Mouse (Mus musculus): ENCODE results near the gene Slc25a10. TPM values are rescaled to one million over a fixed set of nuclear protein-coding genes. Genes with fewer than 3 reads are reported as not detected.

Gene Slc25a10
- polyA plus RNA-seq, 1 experiment from 2014 or later: 39.4 TPM

DNA sequence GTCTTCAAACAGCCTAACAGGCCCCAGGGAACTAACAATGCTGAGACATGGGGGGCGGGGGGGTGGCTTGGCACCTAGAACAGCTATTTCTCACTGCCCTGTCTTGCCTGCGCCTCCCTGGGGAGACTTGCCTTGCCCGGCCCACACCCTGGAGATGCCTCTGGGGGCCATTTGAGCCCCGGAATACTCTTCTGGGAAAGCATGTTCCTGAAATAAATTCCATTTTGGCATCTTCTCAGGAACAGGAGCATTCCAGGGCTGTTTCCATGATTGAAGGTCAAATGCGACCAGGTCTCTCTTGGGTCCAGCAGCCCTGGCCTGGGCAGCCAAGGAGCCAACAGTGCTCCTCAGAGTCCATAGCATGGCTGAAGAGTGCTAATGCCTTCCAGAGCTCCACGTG lies 50.7 kb downstream of the Slc25a10 start:
- Histone ChIP-seq H3K36me3 (ENCODE audit: control insufficient read depth, insufficient read depth, low read length) (peaks cover 35% of the 10 kb centered on the region), H3K4me2 (ENCODE audit: low read length) (no peak overlapping the region), H3K4me3 (ENCODE audit: control insufficient read depth in 1 of 2, insufficient read depth in 1 of 2, low read depth in 1 of 2, low read length in 2 of 2) (no peak overlapping the region), H3K4me1 (ENCODE audit: control insufficient read depth in 2 of 2, insufficient read depth in 2 of 2, low read length in 2 of 2) (peaks cover 21 to 34% of the 10 kb centered on the region in 2 experiments), H3K9ac (ENCODE audit: low read length) (no peak overlapping the region), H3K9me3 (ENCODE audit: control insufficient read depth, low read length) (no peaks in the 10 kb centered on the region), H3K27ac (replicated peaks in 1 of 2; ENCODE audit: control insufficient read depth in 1 of 2, insufficient read depth in 1 of 2, low read depth in 2 of 2, low read length in 2 of 2) (no peak overlapping the region), H3K27me3 (ENCODE audit: control insufficient read depth, insufficient read depth, low read length) (no peaks in the 10 kb centered on the region)
- WGBS: 75% methylated on average over 6 of the region's 6 CpGs
- no peak for ATAC-seq (ENCODE audit: insufficient number of reproducible peaks, insufficient read depth, low FRiP score, low read depth)

DNA sequence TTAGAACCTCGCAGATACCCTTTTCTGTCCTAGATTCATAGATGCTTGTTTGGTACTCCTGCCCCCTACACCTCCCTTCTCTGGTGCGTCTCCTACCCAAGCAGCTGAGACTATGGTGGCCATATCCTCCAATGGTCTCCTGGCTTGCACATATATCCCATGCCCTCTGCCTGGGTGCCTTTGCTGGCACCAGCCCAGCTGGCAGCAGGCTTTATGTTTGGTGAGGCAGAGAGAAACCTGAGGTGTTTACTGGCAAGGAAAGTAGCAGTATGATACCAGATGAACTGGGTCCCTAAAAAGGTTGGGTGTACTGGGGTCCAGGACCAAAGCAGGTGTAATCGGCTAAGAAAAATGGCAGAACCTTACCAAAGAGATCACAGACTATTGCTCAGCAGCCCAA lies 54.3 kb downstream of the Slc25a10 start:
- 92% methylated on average over 3 of the region's 3 CpGs for WGBS
- Histone ChIP-seq H3K36me3 (ENCODE audit: control insufficient read depth, insufficient read depth, low read length) (peaks cover 35% of the 10 kb centered on the region), H3K9ac (ENCODE audit: low read length) (no peak overlapping the region)

DNA sequence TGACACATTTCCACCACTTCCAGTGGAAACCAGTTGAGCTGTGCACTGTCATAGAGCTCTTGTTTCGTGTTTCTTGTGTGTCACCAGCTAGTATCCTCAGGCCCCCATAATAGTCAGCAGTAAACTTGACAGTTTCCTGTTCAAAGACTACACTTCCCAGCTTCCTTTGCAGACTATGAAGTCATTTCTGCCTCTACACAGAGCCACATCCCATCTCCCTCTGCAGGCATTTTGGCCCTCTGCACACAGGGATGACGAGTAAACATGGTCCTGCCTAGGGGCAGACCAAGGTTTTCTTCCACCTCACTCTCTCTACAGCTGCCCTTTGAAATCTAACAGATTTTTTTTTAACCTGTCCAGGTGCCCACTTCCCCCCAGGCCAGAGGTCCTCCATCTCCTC lies 55.8 kb downstream of the Slc25a10 start:
- Histone ChIP-seq H3K4me3 (ENCODE audit: control insufficient read depth in 1 of 2, insufficient read depth in 1 of 2, low read depth in 1 of 2, low read length in 2 of 2) (no peak overlapping the region), H3K9me3 (ENCODE audit: control insufficient read depth, low read length) (no peaks in the 10 kb centered on the region), H3K27me3 (ENCODE audit: control insufficient read depth, insufficient read depth, low read length) (no peaks in the 10 kb centered on the region), H3K9ac (ENCODE audit: low read length) (no peak overlapping the region), H3K4me1 (ENCODE audit: control insufficient read depth in 2 of 2, insufficient read depth in 2 of 2, low read length in 2 of 2) (peaks cover 12 to 24% of the 10 kb centered on the region in 2 experiments), H3K27ac (replicated peaks in 1 of 2; ENCODE audit: control insufficient read depth in 1 of 2, insufficient read depth in 1 of 2, low read depth in 2 of 2, low read length in 2 of 2) (no peak overlapping the region; a peak in 1 of 4 replicates), H3K4me2 (ENCODE audit: low read length) (0 out of 2 replicates have a peak overlapping the region, but pooled peaks have one; percentile 96), H3K36me3 (ENCODE audit: control insufficient read depth, insufficient read depth, low read length) (peaks cover 32% of the 10 kb centered on the region)
- no peak for ATAC-seq (ENCODE audit: insufficient number of reproducible peaks, insufficient read depth, low FRiP score, low read depth)
- WGBS: 48% methylated on average over 2 of the region's 2 CpGs

More for the DNA sequence above, 54.3 kb downstream of the Slc25a10 start:
- no peaks in the 10 kb centered on the region for H3K27me3 ChIP-seq (ENCODE audit: control insufficient read depth, insufficient read depth, low read length)
- no peaks in the 10 kb centered on the region for H3K9me3 ChIP-seq (ENCODE audit: control insufficient read depth, low read length)
- H3K27ac ChIP-seq (replicated peaks in 1 of 2; ENCODE audit: control insufficient read depth in 1 of 2, insufficient read depth in 1 of 2, low read depth in 2 of 2, low read length in 2 of 2): no peak overlapping the region
- no peak overlapping the region for H3K4me2 ChIP-seq (ENCODE audit: low read length)
- ATAC-seq (ENCODE audit: insufficient number of reproducible peaks, insufficient read depth, low FRiP score, low read depth): no peak
- no peak overlapping the region for H3K4me3 ChIP-seq (ENCODE audit: control insufficient read depth in 1 of 2, insufficient read depth in 1 of 2, low read depth in 1 of 2, low read length in 2 of 2)
- peaks cover 14 to 34% of the 10 kb centered on the region in 2 experiments for H3K4me1 ChIP-seq (ENCODE audit: control insufficient read depth in 2 of 2, insufficient read depth in 2 of 2, low read length in 2 of 2)

DNA sequence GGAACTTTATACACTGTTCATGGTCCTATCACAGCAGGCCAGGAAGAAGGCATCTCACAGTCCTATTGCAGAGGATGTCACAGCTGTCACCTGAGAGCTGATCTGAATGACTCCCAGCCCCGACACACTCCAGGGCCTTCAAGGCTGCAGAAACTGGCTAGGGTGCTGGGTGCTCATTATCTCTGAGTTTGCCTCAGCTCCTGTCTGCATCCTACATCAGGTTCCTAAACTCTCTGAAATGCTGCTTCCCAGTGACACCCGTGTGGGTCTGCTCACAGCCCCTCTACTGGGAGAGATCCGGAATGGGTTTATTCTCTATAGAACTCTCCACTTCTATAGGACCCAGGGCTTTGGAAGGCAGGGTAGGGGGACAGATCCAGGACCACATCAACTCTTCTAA lies 56.6 kb downstream of the Slc25a10 start:
- Histone ChIP-seq H3K4me1 (ENCODE audit: control insufficient read depth in 2 of 2, insufficient read depth in 2 of 2, low read length in 2 of 2) (peaks cover 12 to 21% of the 10 kb centered on the region in 2 experiments), H3K27ac (replicated peaks in 1 of 2; ENCODE audit: control insufficient read depth in 1 of 2, insufficient read depth in 1 of 2, low read depth in 2 of 2, low read length in 2 of 2) (no peak overlapping the region; a peak in 1 of 4 replicates), H3K4me3 (ENCODE audit: control insufficient read depth in 1 of 2, insufficient read depth in 1 of 2, low read depth in 1 of 2, low read length in 2 of 2) (peak overlapping the region; percentile 70 to 98; a peak in 3 of 4 replicates), H3K36me3 (ENCODE audit: control insufficient read depth, insufficient read depth, low read length) (peaks cover 24% of the 10 kb centered on the region), H3K4me2 (ENCODE audit: low read length) (peak overlapping the region; percentile 96), H3K9me3 (ENCODE audit: control insufficient read depth, low read length) (no peaks in the 10 kb centered on the region), H3K27me3 (ENCODE audit: control insufficient read depth, insufficient read depth, low read length) (no peaks in the 10 kb centered on the region), H3K9ac (ENCODE audit: low read length) (peak overlapping the region; percentile 93; the same call in 1 of the 2 replicates)
- no peak for ATAC-seq (ENCODE audit: insufficient number of reproducible peaks, insufficient read depth, low FRiP score, low read depth)
- WGBS: 67% methylated on average over 3 of the region's 3 CpGs

DNA sequence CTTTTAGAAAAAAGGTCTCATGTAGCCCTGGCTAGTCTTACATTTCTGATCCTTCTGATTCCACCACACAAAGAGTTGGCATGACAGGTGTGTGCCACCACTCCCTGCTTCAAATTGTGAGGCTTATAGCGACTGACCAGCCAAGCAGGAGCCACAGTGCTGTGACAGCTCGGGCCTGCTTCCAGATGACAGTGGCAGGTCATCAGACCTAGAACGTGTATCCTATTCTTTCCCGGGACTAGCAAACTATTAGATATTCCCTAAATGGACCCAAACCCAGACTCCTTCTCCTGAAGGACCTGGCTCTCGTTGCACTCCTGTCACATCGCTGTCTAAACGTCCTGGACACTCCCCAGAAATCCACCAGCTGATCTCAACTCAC lies 57.1 kb downstream of the Slc25a10 start:
- H3K4me2 ChIP-seq (ENCODE audit: low read length): peak overlapping the region; percentile 96
- peak overlapping the region; percentile 70 to 98 for H3K4me3 ChIP-seq (ENCODE audit: control insufficient read depth in 1 of 2, insufficient read depth in 1 of 2, low read depth in 1 of 2, low read length in 2 of 2)
- H3K36me3 ChIP-seq (ENCODE audit: control insufficient read depth, insufficient read depth, low read length): peaks cover 18% of the 10 kb centered on the region
- H3K4me1 ChIP-seq (ENCODE audit: control insufficient read depth in 2 of 2, insufficient read depth in 2 of 2, low read length in 2 of 2): peaks cover 12 to 21% of the 10 kb centered on the region in 2 experiments
- peak overlapping the region; percentile 93 for H3K9ac ChIP-seq (ENCODE audit: low read length)
- peak overlapping the region; percentile 87 to 95 for H3K27ac ChIP-seq (replicated peaks in 1 of 2; ENCODE audit: control insufficient read depth in 1 of 2, insufficient read depth in 1 of 2, low read depth in 2 of 2, low read length in 2 of 2)
- no peaks in the 10 kb centered on the region for H3K27me3 ChIP-seq (ENCODE audit: control insufficient read depth, insufficient read depth, low read length)
- no peak for ATAC-seq (ENCODE audit: insufficient number of reproducible peaks, insufficient read depth, low FRiP score, low read depth)
- H3K9me3 ChIP-seq (ENCODE audit: control insufficient read depth, low read length): no peaks in the 10 kb centered on the region
- 20% methylated on average over 7 of the region's 7 CpGs for WGBS

Other genes with a start within 250 kb of the Slc25a10 start
- 979 and 1,136 TPM in 2 replicates for gene Actg1, start 143.3 kb upstream of the Slc25a10 start, polyA plus RNA-seq (2014; fragmentation: Nextera tagmentation; extraction: Ambion mirVana)
- 0.62 and 1.1 TPM in 2 replicates for gene Fscn2, start 130.3 kb upstream of the Slc25a10 start, polyA plus RNA-seq (2014; fragmentation: Nextera tagmentation; extraction: Ambion mirVana)
- gene Faap100, start 113.1 kb upstream of the Slc25a10 start, polyA plus RNA-seq (2014; fragmentation: Nextera tagmentation; extraction: Ambion mirVana): 30.6 and 32.8 TPM in 2 replicates
- gene Nploc4, start 54.1 kb upstream of the Slc25a10 start, polyA plus RNA-seq (2014; fragmentation: Nextera tagmentation; extraction: Ambion mirVana): 35.6 and 37.2 TPM in 2 replicates
- gene Tspan10, start 49.2 kb upstream of the Slc25a10 start, polyA plus RNA-seq (2014; fragmentation: Nextera tagmentation; extraction: Ambion mirVana): not detected in 2 replicates
- 0.23 TPM in 1 of 2 replicates, not detected in the other for gene Pde6g, start 38.3 kb upstream of the Slc25a10 start, polyA plus RNA-seq (2014; fragmentation: Nextera tagmentation; extraction: Ambion mirVana)
- 24.9 and 26.0 TPM in 2 replicates for gene Oxld1, start 33.8 kb upstream of the Slc25a10 start, polyA plus RNA-seq (2014; fragmentation: Nextera tagmentation; extraction: Ambion mirVana)
- gene Ccdc137, start 33.7 kb upstream of the Slc25a10 start, polyA plus RNA-seq (2014; fragmentation: Nextera tagmentation; extraction: Ambion mirVana): 19.5 and 20.2 TPM in 2 replicates
- gene Arl16, start 24.2 kb upstream of the Slc25a10 start, polyA plus RNA-seq (2014; fragmentation: Nextera tagmentation; extraction: Ambion mirVana): 40.0 and 44.4 TPM in 2 replicates
- 225 and 239 TPM in 2 replicates for gene Mrpl12, start 7.2 kb upstream of the Slc25a10 start, polyA plus RNA-seq (2014; fragmentation: Nextera tagmentation; extraction: Ambion mirVana)
- 2.3 and 2.5 TPM in 2 replicates for gene Gcgr, start 38.9 kb downstream of the Slc25a10 start, polyA plus RNA-seq (2014; fragmentation: Nextera tagmentation; extraction: Ambion mirVana)
- gene Mcrip1, start 57.9 kb downstream of the Slc25a10 start, polyA plus RNA-seq (2014; fragmentation: Nextera tagmentation; extraction: Ambion mirVana): 153 and 158 TPM in 2 replicates
- gene Ppp1r27, start 59.3 kb downstream of the Slc25a10 start, polyA plus RNA-seq (2014; fragmentation: Nextera tagmentation; extraction: Ambion mirVana): not detected in 2 replicates
- 431 and 451 TPM in 2 replicates for gene P4hb, start 81.4 kb downstream of the Slc25a10 start, polyA plus RNA-seq (2014; fragmentation: Nextera tagmentation; extraction: Ambion mirVana)
- 360 and 367 TPM in 2 replicates for gene Arhgdia, start 89.8 kb downstream of the Slc25a10 start, polyA plus RNA-seq (2014; fragmentation: Nextera tagmentation; extraction: Ambion mirVana)
- 251 and 254 TPM in 2 replicates for gene Alyref, start 106.5 kb downstream of the Slc25a10 start, polyA plus RNA-seq (2014; fragmentation: Nextera tagmentation; extraction: Ambion mirVana)
- 223 and 251 TPM in 2 replicates for gene Anapc11, start 106.6 kb downstream of the Slc25a10 start, polyA plus RNA-seq (2014; fragmentation: Nextera tagmentation; extraction: Ambion mirVana)
- gene Npb, start 116.6 kb downstream of the Slc25a10 start, polyA plus RNA-seq (2014; fragmentation: Nextera tagmentation; extraction: Ambion mirVana): 17.5 and 18.9 TPM in 2 replicates
- 72.0 and 73.2 TPM in 2 replicates for gene Pcyt2, start 126.1 kb downstream of the Slc25a10 start, polyA plus RNA-seq (2014; fragmentation: Nextera tagmentation; extraction: Ambion mirVana)
- 17.6 and 18.5 TPM in 2 replicates for gene Sirt7, start 133.4 kb downstream of the Slc25a10 start, polyA plus RNA-seq (2014; fragmentation: Nextera tagmentation; extraction: Ambion mirVana)
- gene Mafg, start 141.8 kb downstream of the Slc25a10 start, polyA plus RNA-seq (2014; fragmentation: Nextera tagmentation; extraction: Ambion mirVana): 16.6 and 18.1 TPM in 2 replicates
- 17.1 and 22.3 TPM in 2 replicates for gene Pycr1, start 151.9 kb downstream of the Slc25a10 start, polyA plus RNA-seq (2014; fragmentation: Nextera tagmentation; extraction: Ambion mirVana)
- 19.4 and 19.5 TPM in 2 replicates for gene Myadml2, start 156.3 kb downstream of the Slc25a10 start, polyA plus RNA-seq (2014; fragmentation: Nextera tagmentation; extraction: Ambion mirVana)
- gene Notum, start 169.3 kb downstream of the Slc25a10 start, polyA plus RNA-seq (2014; fragmentation: Nextera tagmentation; extraction: Ambion mirVana): 1.1 and 1.6 TPM in 2 replicates
- 96.6 and 106 TPM in 2 replicates for gene Aspscr1, start 181.1 kb downstream of the Slc25a10 start, polyA plus RNA-seq (2014; fragmentation: Nextera tagmentation; extraction: Ambion mirVana)
- 109 and 135 TPM in 2 replicates for gene Cenpx, start 221.9 kb downstream of the Slc25a10 start, polyA plus RNA-seq (2014; fragmentation: Nextera tagmentation; extraction: Ambion mirVana)
- 16.9 and 23.7 TPM in 2 replicates for gene Lrrc45, start 222.1 kb downstream of the Slc25a10 start, polyA plus RNA-seq (2014; fragmentation: Nextera tagmentation; extraction: Ambion mirVana)
- 0.69 and 1.9 TPM in 2 replicates for gene Rac3, start 229.6 kb downstream of the Slc25a10 start, polyA plus RNA-seq (2014; fragmentation: Nextera tagmentation; extraction: Ambion mirVana)
- gene Dcxr, start 235.4 kb downstream of the Slc25a10 start, polyA plus RNA-seq (2014; fragmentation: Nextera tagmentation; extraction: Ambion mirVana): 7.7 and 11.9 TPM in 2 replicates
- 1.7 and 4.7 TPM in 2 replicates for gene Cbr2, start 240.3 kb downstream of the Slc25a10 start, polyA plus RNA-seq (2014; fragmentation: Nextera tagmentation; extraction: Ambion mirVana)